Mouse (Mus musculus): ENCODE data around the gene Cul1. TPM values are rescaled to one million over a fixed set of nuclear protein-coding genes. Genes with fewer than 3 reads are reported as not detected.

Gene Cul1
- 108 and 115 TPM in 2 replicates for polyA plus RNA-seq (2015; fragmentation: Nextera tagmentation; extraction: Ambion mirVana)

DNA sequence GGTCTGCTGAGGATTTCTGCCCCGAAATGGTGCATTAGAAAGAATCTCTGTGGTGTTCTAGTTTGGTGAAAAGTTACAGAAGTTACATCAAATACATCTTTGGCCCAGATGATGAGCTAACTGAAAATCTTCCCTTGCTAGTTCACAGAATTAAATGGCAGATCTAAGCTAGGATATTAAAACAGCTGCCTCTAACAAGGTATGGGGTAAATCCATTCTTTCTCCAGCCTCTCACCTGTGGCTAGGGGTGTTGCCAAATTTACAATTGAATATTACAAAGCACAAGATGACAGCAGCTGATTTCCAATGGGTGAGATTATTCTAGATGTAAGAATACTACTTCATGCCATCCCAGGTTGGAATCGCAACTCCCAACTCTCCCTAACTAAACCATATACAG, at the start of gene Cul1:
Cul1 (plus strand) TSS at position 301 of the 400 bp plus-strand sequence.
- no peaks in the 10 kb centered on the region for H3K36me3 ChIP-seq (ENCODE audit: insufficient read depth, low read length)
- DNase-seq (ENCODE audit: low spot score), result no peak
- H3K4me1 ChIP-seq (replicated peaks; ENCODE audit: insufficient read depth, low read length), result no peaks in the 10 kb centered on the region
- H3K27me3 ChIP-seq (ENCODE audit: insufficient read depth, low read length), result no peaks in the 10 kb centered on the region
- 45% methylated on average over 2 of the region's 2 CpGs for WGBS
- TF ChIP-seq CTCF (IDR thresholded peaks at IDR 0.05; ENCODE audit: low read depth), result no peak
- peak within 1 kb of the TSS; percentile 92 for H3K4me3 ChIP-seq (replicated peaks; ENCODE audit: low read depth, low read length)
- no peaks in the 10 kb centered on the region for H3K9me3 ChIP-seq (replicated peaks; ENCODE audit: low read length)
- H3K27ac ChIP-seq, result peak within 1 kb of the TSS; percentile 99
- H3K4me2 ChIP-seq (ENCODE audit: low read length), result peak within 1 kb of the TSS; percentile 85
- peak within 1 kb of the TSS; percentile 95 for H3K9ac ChIP-seq (ENCODE audit: low read depth, low read length)
- ATAC-seq (replicated peaks; ENCODE audit: low FRiP score, low read depth), result no peak

DNA sequence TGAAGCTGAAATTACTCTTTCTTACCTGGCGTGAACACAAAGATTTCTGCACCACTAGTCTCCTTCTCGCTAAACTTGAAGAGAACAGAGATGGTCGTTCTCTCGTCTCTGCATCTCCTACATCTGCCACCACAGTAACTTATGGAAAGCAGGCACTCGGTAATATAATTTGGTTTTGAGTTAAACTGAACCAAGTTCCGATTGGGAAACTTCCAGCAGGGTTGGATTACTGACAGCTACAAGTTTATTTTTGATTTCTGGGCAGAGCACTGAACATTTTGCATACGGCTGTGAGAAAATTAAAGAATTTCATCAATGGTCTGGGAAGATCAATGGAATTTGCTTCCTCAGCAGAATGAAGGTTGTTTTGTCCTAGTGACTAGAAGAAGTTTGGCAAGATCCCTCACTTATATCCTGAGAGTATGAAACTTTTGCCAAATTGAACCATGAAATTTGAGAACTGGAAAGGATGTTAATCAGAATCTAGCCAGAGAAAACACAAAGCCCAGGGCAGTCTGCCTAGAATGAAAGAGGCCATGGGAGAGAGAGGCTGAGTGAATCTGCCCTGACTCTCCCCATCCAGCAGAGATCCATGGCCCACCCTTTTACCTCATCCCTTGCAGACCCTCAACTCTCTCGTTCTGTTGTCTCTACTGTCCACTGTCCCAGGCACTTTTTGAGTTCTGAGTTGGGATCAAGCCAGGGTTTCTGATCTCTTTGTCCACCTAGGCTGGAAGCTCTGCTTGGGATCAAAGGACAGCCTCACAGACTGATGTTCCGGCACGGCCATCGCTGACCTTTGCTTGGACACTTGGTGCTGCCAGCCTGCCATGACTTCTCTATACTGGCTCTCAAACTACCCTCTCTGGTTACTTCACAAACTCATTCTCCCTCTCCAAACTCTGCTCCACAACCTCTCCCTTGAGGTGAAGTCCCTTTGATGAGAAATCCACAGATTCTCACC, 48.5 kb upstream of the Cul1 start:
- TF ChIP-seq CTCF (IDR thresholded peaks at IDR 0.05; ENCODE audit: low read depth), result no peak
- DNase-seq (ENCODE audit: low spot score) (peak; percentile 62), ATAC-seq (replicated peaks; ENCODE audit: low FRiP score, low read depth) (no peak)
- 69% methylated on average over 11 of the region's 11 CpGs for WGBS
- H3K36me3 ChIP-seq (ENCODE audit: insufficient read depth, low read length), result no peaks in the 10 kb centered on the region
- H3K27ac ChIP-seq, result no peak overlapping the region
- no peaks in the 10 kb centered on the region for H3K9me3 ChIP-seq (replicated peaks; ENCODE audit: low read length)
- no peaks in the 10 kb centered on the region for H3K4me1 ChIP-seq (replicated peaks; ENCODE audit: insufficient read depth, low read length)
- H3K27me3 ChIP-seq (ENCODE audit: insufficient read depth, low read length), result no peaks in the 10 kb centered on the region
- no peak overlapping the region for H3K4me3 ChIP-seq (replicated peaks; ENCODE audit: low read depth, low read length)
- no peak overlapping the region for H3K9ac ChIP-seq (ENCODE audit: low read depth, low read length)
- no peak overlapping the region for H3K4me2 ChIP-seq (ENCODE audit: low read length)

DNA sequence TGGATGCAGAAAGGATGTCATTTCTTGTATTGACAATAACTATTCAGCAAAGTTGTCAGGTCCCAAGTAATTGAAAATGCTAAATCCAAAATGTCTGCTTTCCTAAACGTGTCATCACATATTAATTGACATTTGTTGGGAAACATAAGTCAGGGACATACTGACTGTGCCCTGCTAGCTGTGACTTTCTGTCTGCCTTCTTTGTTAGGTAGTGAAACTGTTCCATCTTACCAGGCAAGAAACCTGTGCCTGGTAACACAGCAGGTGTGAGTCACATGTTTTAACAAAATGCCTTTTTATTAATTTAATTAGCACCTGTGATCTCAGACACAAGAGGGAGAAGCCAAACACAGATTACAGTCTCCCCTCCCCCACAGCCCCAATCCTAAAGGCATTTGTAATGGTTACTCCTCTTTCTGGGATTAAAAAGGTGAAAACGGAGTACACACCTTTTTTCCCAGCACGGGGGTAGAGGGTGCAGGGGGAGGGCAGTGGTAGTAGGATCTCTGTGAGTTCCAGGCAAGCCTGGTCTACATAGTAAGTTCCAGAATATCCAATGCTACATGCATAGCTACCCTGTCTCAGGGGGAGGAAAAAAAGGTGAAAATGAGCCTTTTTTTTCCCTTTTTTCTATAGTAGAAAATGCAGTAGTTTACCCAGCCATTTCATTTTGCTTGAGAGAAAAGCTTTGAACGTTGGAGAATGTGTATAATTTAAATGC, 40.2 kb upstream of the Cul1 start:
- Histone ChIP-seq H3K4me1 (replicated peaks; ENCODE audit: insufficient read depth, low read length) (no peaks in the 10 kb centered on the region), H3K9me3 (replicated peaks; ENCODE audit: low read length) (no peaks in the 10 kb centered on the region), H3K4me3 (replicated peaks; ENCODE audit: low read depth, low read length) (no peak overlapping the region), H3K27me3 (ENCODE audit: insufficient read depth, low read length) (no peaks in the 10 kb centered on the region), H3K4me2 (ENCODE audit: low read length) (no peak overlapping the region), H3K27ac (no peak overlapping the region), H3K36me3 (ENCODE audit: insufficient read depth, low read length) (no peaks in the 10 kb centered on the region), H3K9ac (ENCODE audit: low read depth, low read length) (no peak overlapping the region)
- 32% methylated on average over 4 of the region's 4 CpGs for WGBS
- DNase-seq (ENCODE audit: low spot score), result no peak
- no peak for ATAC-seq (replicated peaks; ENCODE audit: low FRiP score, low read depth)
- no peak for TF ChIP-seq CTCF (IDR thresholded peaks at IDR 0.05; ENCODE audit: low read depth)

DNA sequence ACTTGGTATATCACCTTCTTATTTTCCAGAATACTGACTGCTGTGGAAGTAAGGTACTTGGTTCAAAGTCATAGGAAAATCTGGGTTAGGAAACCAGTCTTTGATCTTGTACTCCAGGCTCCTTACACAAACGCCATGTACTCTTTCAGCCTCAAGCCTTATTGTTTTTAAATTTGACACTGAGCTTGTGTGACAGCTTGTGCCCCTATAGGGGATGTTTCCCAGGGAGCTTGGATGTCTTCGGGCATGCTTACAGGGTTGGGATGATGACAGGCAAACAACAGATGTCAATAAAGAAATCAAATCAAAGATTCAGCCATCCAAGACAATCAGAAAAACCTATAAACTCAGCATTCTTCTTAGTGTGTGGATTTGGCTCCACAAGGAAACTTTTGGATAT, 39.5 kb upstream of the Cul1 start:
- Histone ChIP-seq H3K9me3 (replicated peaks; ENCODE audit: low read length) (no peaks in the 10 kb centered on the region), H3K36me3 (ENCODE audit: insufficient read depth, low read length) (no peaks in the 10 kb centered on the region), H3K27ac (no peak overlapping the region), H3K9ac (ENCODE audit: low read depth, low read length) (no peak overlapping the region), H3K4me3 (replicated peaks; ENCODE audit: low read depth, low read length) (no peak overlapping the region), H3K27me3 (ENCODE audit: insufficient read depth, low read length) (no peaks in the 10 kb centered on the region), H3K4me1 (replicated peaks; ENCODE audit: insufficient read depth, low read length) (no peaks in the 10 kb centered on the region), H3K4me2 (ENCODE audit: low read length) (no peak overlapping the region)
- DNase-seq (ENCODE audit: low spot score) (no peak), ATAC-seq (replicated peaks; ENCODE audit: low FRiP score, low read depth) (no peak)
- WGBS, result 45% methylated on average over 2 of the region's 2 CpGs
- TF ChIP-seq CTCF (IDR thresholded peaks at IDR 0.05; ENCODE audit: low read depth), result no peak

DNA sequence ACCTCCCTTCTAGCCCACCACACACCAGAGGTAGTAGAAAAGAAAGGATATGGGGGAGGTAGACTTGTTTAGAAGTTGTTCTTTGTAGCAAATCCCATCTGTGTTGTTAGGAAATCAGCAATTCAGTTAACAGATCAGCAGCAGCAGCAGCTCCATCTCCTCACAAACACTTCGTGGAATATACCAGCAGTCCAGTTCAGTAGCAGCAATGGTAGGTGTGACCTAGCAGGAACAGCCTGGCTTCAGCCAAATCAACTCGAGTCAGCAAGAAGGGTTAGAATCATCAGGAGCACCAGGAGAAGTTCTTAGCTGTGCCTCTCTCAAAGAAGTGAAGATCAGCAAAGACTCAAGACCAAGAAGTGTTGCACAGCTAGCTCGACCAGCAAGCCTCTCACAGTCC, 34.5 kb upstream of the Cul1 start:
- no peak overlapping the region for H3K4me3 ChIP-seq (replicated peaks; ENCODE audit: low read depth, low read length)
- H3K9ac ChIP-seq (ENCODE audit: low read depth, low read length), result no peak overlapping the region
- TF ChIP-seq CTCF (IDR thresholded peaks at IDR 0.05; ENCODE audit: low read depth), result no peak
- no peaks in the 10 kb centered on the region for H3K4me1 ChIP-seq (replicated peaks; ENCODE audit: insufficient read depth, low read length)
- DNase-seq (ENCODE audit: low spot score) (no peak), ATAC-seq (replicated peaks; ENCODE audit: low FRiP score, low read depth) (no peak)
- no peak overlapping the region for H3K4me2 ChIP-seq (ENCODE audit: low read length)
- H3K36me3 ChIP-seq (ENCODE audit: insufficient read depth, low read length), result no peaks in the 10 kb centered on the region
- no peaks in the 10 kb centered on the region for H3K9me3 ChIP-seq (replicated peaks; ENCODE audit: low read length)
- H3K27ac ChIP-seq, result no peak overlapping the region
- 61% methylated on average over 3 of the region's 3 CpGs for WGBS
- H3K27me3 ChIP-seq (ENCODE audit: insufficient read depth, low read length), result no peaks in the 10 kb centered on the region

DNA sequence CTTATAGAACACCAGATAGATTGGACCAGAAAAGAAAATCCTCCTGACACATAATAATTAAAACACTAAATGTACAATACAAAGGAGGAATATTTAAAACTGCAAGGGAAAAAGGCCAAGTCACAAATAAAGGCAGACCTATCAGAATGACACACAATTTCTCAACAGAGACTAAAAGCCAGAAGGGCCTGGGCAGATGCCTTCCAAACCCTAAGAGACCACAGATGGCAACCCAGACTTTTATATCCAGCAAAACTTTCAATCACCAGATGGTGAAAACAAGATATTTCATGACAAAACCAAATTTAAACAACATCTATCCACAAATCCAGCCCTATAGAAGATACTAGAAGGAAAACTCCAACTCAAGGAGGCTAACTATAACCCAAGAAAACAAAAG, 33.0 kb upstream of the Cul1 start:
- no peak overlapping the region for H3K9ac ChIP-seq (ENCODE audit: low read depth, low read length)
- H3K36me3 ChIP-seq (ENCODE audit: insufficient read depth, low read length), result no peaks in the 10 kb centered on the region
- H3K4me1 ChIP-seq (replicated peaks; ENCODE audit: insufficient read depth, low read length), result no peaks in the 10 kb centered on the region
- no peak for TF ChIP-seq CTCF (IDR thresholded peaks at IDR 0.05; ENCODE audit: low read depth)
- ATAC-seq (replicated peaks; ENCODE audit: low FRiP score, low read depth) (no peak), DNase-seq (ENCODE audit: low spot score) (no peak)
- no peak overlapping the region for H3K4me3 ChIP-seq (replicated peaks; ENCODE audit: low read depth, low read length)
- no peaks in the 10 kb centered on the region for H3K27me3 ChIP-seq (ENCODE audit: insufficient read depth, low read length)
- no peaks in the 10 kb centered on the region for H3K9me3 ChIP-seq (replicated peaks; ENCODE audit: low read length)
- no peak overlapping the region for H3K4me2 ChIP-seq (ENCODE audit: low read length)
- H3K27ac ChIP-seq, result no peak overlapping the region
